Mouse (Mus musculus) retina, adult 2 months (tissue): Measurements from ENCODE around the gene Olfr1082.
"Not testable (repeated sequence)": the region's sequence is repeated elsewhere in the genome, so short reads cannot be mapped to it uniquely, and the experiment has no call there.

Experiments used
- DNase-seq: peaks from one replicate; pipeline ENCODE4 v3.0.0-alpha.2; 2012; ENCODE audit warnings: low read depth, low spot score

The Olfr1082 gene

DNA sequence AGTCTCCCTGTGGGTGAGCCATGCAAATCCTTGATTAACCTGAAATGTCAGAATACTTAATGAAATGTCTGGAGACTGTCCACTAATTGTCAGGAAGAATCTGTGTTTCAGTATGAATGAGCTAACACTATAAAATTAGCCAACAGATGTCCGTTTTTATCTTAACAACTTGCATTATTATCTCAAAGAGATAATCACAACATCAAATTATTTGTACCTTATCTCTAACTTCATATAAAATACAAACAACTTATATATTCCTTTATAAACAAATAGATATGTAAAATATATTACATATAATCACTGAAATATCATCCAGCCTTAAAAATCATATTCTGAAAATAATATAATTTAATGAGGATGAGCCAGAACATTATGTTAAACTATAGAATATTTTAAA, at the start of gene Olfr1082:
Olfr1082 (minus strand) TSS at position 101 of the 400 bp plus-strand sequence.
- not testable (repeated sequence) for DNase-seq

DNA sequence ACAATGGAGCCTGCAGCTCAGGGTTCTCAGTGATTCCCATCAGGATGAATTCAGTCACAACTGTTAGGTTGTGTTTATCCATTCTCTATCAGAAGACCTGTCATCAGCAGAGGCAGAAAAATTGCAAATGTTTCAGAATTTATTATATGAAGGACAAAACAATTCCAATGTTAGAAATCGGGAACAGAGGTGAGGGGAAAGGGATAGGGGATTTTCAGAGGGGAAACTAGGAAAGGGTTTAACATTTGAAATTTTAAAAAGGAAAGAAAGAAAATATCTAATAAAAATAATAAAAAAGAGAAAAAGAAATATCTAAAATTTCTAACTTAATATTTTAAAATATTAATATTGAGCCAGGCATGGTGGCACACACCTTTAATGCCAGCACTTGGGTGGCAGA, 40.9 kb upstream of the Olfr1082 start, which contains the start of gene Olfr1084:
Olfr1084 (minus strand) TSS at position 101 of the 400 bp plus-strand sequence.
- not testable (repeated sequence) for DNase-seq

DNA sequence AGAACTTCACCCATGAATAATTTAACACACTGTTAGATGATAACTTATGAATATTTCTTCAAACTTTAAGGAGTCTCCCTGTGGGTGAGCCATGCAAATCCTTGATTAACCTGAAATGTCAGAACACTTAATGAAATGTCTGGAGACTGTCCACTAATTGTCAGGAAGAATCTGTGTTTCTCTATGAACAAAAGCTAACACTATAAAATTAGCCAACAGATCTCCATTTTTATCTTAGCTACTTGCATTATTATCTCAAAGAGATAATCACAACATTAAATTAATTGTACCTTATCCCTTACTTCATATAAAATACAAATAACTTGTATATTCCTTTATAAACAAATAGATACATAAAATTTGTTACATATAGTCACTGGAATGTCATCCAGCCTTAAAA, 40.6 kb downstream of the Olfr1082 start, which contains the start of gene Olfr1080:
Olfr1080 (minus strand) TSS at position 101 of the 400 bp plus-strand sequence.
- DNase-seq: not testable (repeated sequence)
